Mouse (Mus musculus): ENCODE results near the gene H2-Ke6.

DNA sequence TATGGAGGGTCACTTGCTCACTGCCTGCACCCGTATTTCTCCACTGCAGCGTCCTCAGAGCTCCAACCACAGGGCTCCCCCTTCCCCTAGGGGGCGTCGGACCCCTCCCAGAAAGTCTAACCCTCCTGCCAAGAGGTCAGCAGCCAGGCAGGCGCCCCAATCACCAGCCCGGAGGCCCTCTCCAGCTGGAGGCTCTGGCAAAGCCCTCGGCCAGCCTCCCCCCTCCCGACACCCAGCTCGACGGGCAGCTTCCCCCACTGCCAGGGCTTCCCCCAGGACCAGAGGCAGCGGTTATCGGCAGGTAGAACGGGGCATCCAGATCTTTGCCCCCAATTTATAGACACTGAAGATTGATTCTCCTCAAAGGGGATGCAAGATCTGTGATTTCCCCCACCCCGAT is 18.1 kb upstream of the H2-Ke6 start:
- TF ChIP-seq POLR2A (IDR thresholded peaks at IDR 0.05; ENCODE audit: control insufficient read depth, extremely low read depth, insufficient read depth, low read length, poor library complexity), result no peak
- no peak for TF ChIP-seq CTCF (IDR thresholded peaks at IDR 0.05; ENCODE audit: borderline replicate concordance, control insufficient read depth, extremely low read depth, insufficient read depth, low read length, poor library complexity)

All from thymus, adult 2 months (tissue).